Comparison of ENCODE assay signal across 8 mouse cellular contexts in the genomic region with DNA sequence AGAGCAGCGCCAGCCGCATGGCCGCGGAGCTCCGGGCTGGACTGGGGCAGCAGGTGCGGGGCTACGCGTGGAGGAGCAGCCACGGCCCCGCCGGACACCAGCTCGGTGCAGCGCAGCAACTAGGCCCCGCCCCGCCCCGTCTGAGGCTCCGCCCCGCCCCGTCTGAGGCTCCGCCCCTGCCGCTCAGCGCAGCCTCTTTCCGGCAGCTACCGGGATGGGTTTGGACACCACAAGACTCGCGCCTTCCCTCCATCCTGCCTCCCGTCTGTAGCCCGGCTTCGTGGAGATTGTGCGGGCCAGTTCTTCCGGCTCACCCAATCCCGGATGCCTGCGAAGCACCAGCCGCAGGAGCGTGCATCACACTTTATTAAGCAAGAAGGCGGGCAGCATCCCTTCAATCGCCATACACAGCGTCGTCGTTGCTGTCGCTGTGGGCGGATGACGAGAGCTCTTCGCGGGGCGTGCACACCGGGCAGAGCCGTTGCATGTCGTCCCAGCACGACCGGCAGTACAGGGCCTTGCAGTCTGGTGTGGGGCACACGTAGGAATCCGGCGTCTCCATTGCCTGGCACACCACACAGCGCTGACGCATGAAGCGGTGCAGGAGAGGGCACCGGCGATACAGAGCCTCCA. TPM values are rescaled to one million over a fixed set of nuclear protein-coding genes. Genes with fewer than 3 reads are reported as not detected.
DNase-seq lines count a peak whose midpoint lies in the region; ATAC-seq lines count a peak whose summit lies in the region.

A gene (minus strand): TSS at position 128 of the 633 bp plus-strand sequence.

- H3K4me1 ChIP-seq in forebrain, embryonic 10.5 days, result peaks cover 50% of the 10 kb centered on the region
- peaks cover 5 to 16% of the 10 kb centered on the region in 2 experiments; a peak in 2 of 4 replicates for H3K4me1 ChIP-seq in heart, embryonic 14.5 days (ENCODE audit: control insufficient read depth in 2 of 2, insufficient read depth in 2 of 2, low read length in 2 of 2)
- H3K4me1 ChIP-seq in liver, embryonic 12.5 days, result peaks cover 25% of the 10 kb centered on the region

- H3K9ac ChIP-seq in heart, embryonic 14.5 days (ENCODE audit: low read length), result peak within 1 kb of the TSS; percentile 71
- H3K9ac ChIP-seq in liver, embryonic 12.5 days, result peak within 1 kb of the TSS; percentile 52

- peak; percentile 29 for DNase-seq in c-Kit-negative CD71-positive TER-119-positive erythroid progenitor cells, embryonic 14.5 days (ENCODE audit: low read depth, low spot score)
- peak; percentile 89 for DNase-seq in forebrain, embryonic 10.5 days (ENCODE audit: extremely low spot score, low spot score)
- DNase-seq in kidney, postnatal 14 days, result peak; percentile 95
- DNase-seq in naive thymus-derived CD4-positive, alpha-beta T cell, adult 2 months (ENCODE audit: low read depth), result peak; percentile 93
- DNase-seq in splenic B cell, adult 2 months (ENCODE audit: low read depth, low spot score), result peak; percentile 85

- peaks cover 23% of the 10 kb centered on the region for H3K36me3 ChIP-seq in forebrain, embryonic 10.5 days (replicated peaks)
- H3K36me3 ChIP-seq in heart, embryonic 14.5 days (ENCODE audit: control insufficient read depth, insufficient read depth, low read length), result 0 out of 2 replicates have a peak, but pooled peaks cover 6% of the 10 kb centered on the region
- no peaks in the 10 kb centered on the region for H3K36me3 ChIP-seq in liver, embryonic 12.5 days
- no peaks in the 10 kb centered on the region for H3K36me3 ChIP-seq in splenic B cell, adult 2 months (ENCODE audit: control insufficient read depth, insufficient read depth, low read length, poor library complexity, severe bottlenecking)

- peaks cover 77% of the 10 kb centered on the region for H3K27me3 ChIP-seq in forebrain, embryonic 10.5 days (ENCODE audit: poor library complexity, severe bottlenecking)
- peaks cover 32% of the 10 kb centered on the region for H3K27me3 ChIP-seq in heart, embryonic 14.5 days (ENCODE audit: control insufficient read depth, insufficient read depth, low read length)
- peaks cover 78% of the 10 kb centered on the region for H3K27me3 ChIP-seq in liver, embryonic 12.5 days (replicated peaks)
- H3K27me3 ChIP-seq in splenic B cell, adult 2 months (ENCODE audit: control insufficient read depth, insufficient read depth, low read length, poor library complexity, severe bottlenecking), result no peaks in the 10 kb centered on the region

- H3K9me3 ChIP-seq in forebrain, embryonic 10.5 days, result no peaks in the 10 kb centered on the region
- no peaks in the 10 kb centered on the region for H3K9me3 ChIP-seq in heart, embryonic 14.5 days (ENCODE audit: control insufficient read depth, low read length)
- H3K9me3 ChIP-seq in liver, embryonic 12.5 days (replicated peaks), result no peaks in the 10 kb centered on the region

- peak; percentile 89 for ATAC-seq in CD4-positive, CD25-positive, alpha-beta regulatory T cell, adult 4 months
- ATAC-seq in heart, embryonic 14.5 days (ENCODE audit: insufficient number of reproducible peaks, insufficient read depth, low FRiP score, low read depth), result peak; percentile 83
- peak; percentile 76 for ATAC-seq in liver, embryonic 12.5 days

- 1% methylated on average over 59 of the region's 59 CpGs for WGBS in forebrain, embryonic 10.5 days
- WGBS in heart, embryonic 14.5 days, result under 1% methylated on average over 59 of the region's 59 CpGs
- WGBS in liver, embryonic 12.5 days (ENCODE audit: insufficient replicate concordance), result 1% methylated on average over 59 of the region's 59 CpGs

- peak within 1 kb of the TSS; percentile 93 for H3K4me2 ChIP-seq in heart, embryonic 14.5 days (ENCODE audit: low read length)
- peak within 1 kb of the TSS; percentile 81 for H3K4me2 ChIP-seq in liver, embryonic 12.5 days

- H3K27ac ChIP-seq in forebrain, embryonic 10.5 days, result peak within 1 kb of the TSS; percentile 84
- peak within 1 kb of the TSS; percentile 50 to 68 for H3K27ac ChIP-seq in heart, embryonic 14.5 days (replicated peaks in 1 of 2; ENCODE audit: control insufficient read depth in 1 of 2, insufficient read depth in 1 of 2, low read depth in 2 of 2, low read length in 2 of 2)
- no peak within 1 kb of the TSS for H3K27ac ChIP-seq in liver, embryonic 12.5 days

- peak within 1 kb of the TSS; percentile 78 for H3K4me3 ChIP-seq in forebrain, embryonic 10.5 days
- H3K4me3 ChIP-seq in heart, embryonic 14.5 days (ENCODE audit: control insufficient read depth in 1 of 2, insufficient read depth in 1 of 2, low read depth in 1 of 2, low read length in 2 of 2), result peak within 1 kb of the TSS; percentile 64 to 72
- H3K4me3 ChIP-seq in liver, embryonic 12.5 days, result peak within 1 kb of the TSS; percentile 60

RNA-seq across cellular contexts. Expression of the gene that starts here (rescaled TPM):
- polyA plus RNA-seq in CD4-positive, CD25-positive, alpha-beta regulatory T cell, adult 4 months (2017; shearing (Covaris generic)), result 10 to 100 TPM in 1 of 2 experiments, 1 to 10 TPM in 1; 8.5 to 13.3 TPM
- polyA plus RNA-seq in forebrain, embryonic 10.5 days (2016; fragmentation: Nextera tagmentation; extraction: Ambion mirVana), result 32.1 and 39.5 TPM in 2 replicates
- polyA plus RNA-seq in heart, embryonic 14.5 days (2014; fragmentation: Nextera tagmentation; extraction: Ambion mirVana), result 31.0 and 38.6 TPM in 2 replicates
- 14.1 and 14.5 TPM in 2 replicates for polyA plus RNA-seq in liver, embryonic 12.5 days (2016; fragmentation: Nextera tagmentation; extraction: Ambion mirVana)

Comparison
In these comparisons a context has a peak if more than half of its experiments do, and no peak if none do; other contexts are left out.
1. DNase-seq: peak in every context shown above with its lines; median percentile 95 in kidney, postnatal 14 days; 93 in naive thymus-derived CD4-positive, alpha-beta T cell, adult 2 months; 89 in forebrain, embryonic 10.5 days; 85 in splenic B cell, adult 2 months; 29 in c-Kit-negative CD71-positive TER-119-positive erythroid progenitor cells, embryonic 14.5 days.